Mouse (Mus musculus) left cerebral cortex, postnatal 36 days (tissue): Measurements from ENCODE around the gene 4933424G06Rik. TPM values are rescaled to one million over a fixed set of nuclear protein-coding genes. Genes with fewer than 3 reads are reported as not detected.

Experiments
- DNase-seq, 2 experiments: peaks; one replicate each; pipeline ENCODE4 v3.0.0; 2021 to 2022; ENCODE audit warnings: low spot score in 2 of 2, mixed read lengths in 1 of 2
- intact Hi-C: fragments of 180-260 bp; cut with DNase I; formaldehyde crosslinking; loops from one replicate; pipeline ENCODE4 v1.15.1; 2025
- total RNA-seq, 2 experiments: library from RNA; stranded (reverse); gene quantifications; 2 replicates each; pipeline ENCODE4 v1.2.3; 2021

Gene 4933424G06Rik
- total RNA-seq, 2 experiments from 2014 or later, result 1.1 to 2.6 TPM

GRCm38 (mm10) chr1:36766431-36767205, 56.7 kb downstream of the 4933424G06Rik start:
- DNase-seq, result no peak
- intact Hi-C loops, result no loop called here

GRCm38 (mm10) chr1:36767321-36767720, 57.4 kb downstream of the 4933424G06Rik start:
- DNase-seq, result no peak
- intact Hi-C loops, result no loop called here

- no peak for DNase-seq
- intact Hi-C loops, result no loop called here
Measured at GRCm38 (mm10) chr1:36768786-36769185, 58.8 kb downstream of the 4933424G06Rik start.

- DNase-seq, result no peak
- intact Hi-C loops, result no loop called here
Measured at GRCm38 (mm10) chr1:36769951-36770350, 60.0 kb downstream of the 4933424G06Rik start.

- no peak for DNase-seq
- intact Hi-C loops, result no loop called here
Measured at GRCm38 (mm10) chr1:36770998-36771397, 61.0 kb downstream of the 4933424G06Rik start.

GRCm38 (mm10) chr1:36772198-36772934, 62.4 kb downstream of the 4933424G06Rik start:
- intact Hi-C loops, result no loop called here
- no peak for DNase-seq

GRCm38 (mm10) chr1:36780793-36781192, 70.8 kb downstream of the 4933424G06Rik start:
- no peak for DNase-seq
- intact Hi-C loops, result no loop called here

GRCm38 (mm10) chr1:36782476-36782875, 72.5 kb downstream of the 4933424G06Rik start:
- intact Hi-C loops, result no loop called here
- no peak for DNase-seq

GRCm38 (mm10) chr1:36784365-36785134, 74.6 kb downstream of the 4933424G06Rik start:
- intact Hi-C loops, result loop anchor here (1.0 kb wide), 1 partner anchor 466 kb away; no protein-coding TSS in a partner anchor
- peak; percentile 76 to 85 for DNase-seq

- peak in 1 of 2 experiments; percentile 34 for DNase-seq
- intact Hi-C loops, result loop anchor here (1.0 kb wide), 1 partner anchor 465 kb away; no protein-coding TSS in a partner anchor
Measured at GRCm38 (mm10) chr1:36785238-36785641, 75.3 kb downstream of the 4933424G06Rik start.

GRCm38 (mm10) chr1:36786377-36786776, 76.4 kb downstream of the 4933424G06Rik start:
- intact Hi-C loops, result no loop called here
- DNase-seq, result no peak

- DNase-seq, result no peak
- intact Hi-C loops, result no loop called here
Measured at GRCm38 (mm10) chr1:36789416-36789815, 79.5 kb downstream of the 4933424G06Rik start.

- no peak for DNase-seq
- intact Hi-C loops, result no loop called here
Measured at GRCm38 (mm10) chr1:36796711-36797110, 86.8 kb downstream of the 4933424G06Rik start.

- intact Hi-C loops, result no loop called here
- DNase-seq, result peak; percentile 66 to 68
Measured at GRCm38 (mm10) chr1:36797481-36797880, 87.5 kb downstream of the 4933424G06Rik start.

GRCm38 (mm10) chr1:36800379-36801011, 90.5 kb downstream of the 4933424G06Rik start:
- intact Hi-C loops, result no loop called here

GRCm38 (mm10) chr1:36804259-36804658, 94.3 kb downstream of the 4933424G06Rik start:
- no peak for DNase-seq
- intact Hi-C loops, result no loop called here

More at GRCm38 (mm10) chr1:36800379-36801011, 90.5 kb downstream of the 4933424G06Rik start:
- DNase-seq, result no peak

- intact Hi-C loops, result loop anchor here (5.0 kb wide), 1 partner anchor 312 kb away; no protein-coding TSS in a partner anchor
- no peak for DNase-seq
Measured at GRCm38 (mm10) chr1:36804833-36805232, 94.9 kb downstream of the 4933424G06Rik start.

- DNase-seq, result no peak
- intact Hi-C loops, result loop anchor here (5.0 kb wide), 1 partner anchor 311 kb away; no protein-coding TSS in a partner anchor
Measured at GRCm38 (mm10) chr1:36806181-36806905, 96.4 kb downstream of the 4933424G06Rik start.

- intact Hi-C loops, result loop anchor here (5.0 kb wide), 1 partner anchor 310 kb away; no protein-coding TSS in a partner anchor
- no peak for DNase-seq
Measured at GRCm38 (mm10) chr1:36807086-36807485, 97.1 kb downstream of the 4933424G06Rik start.
